Mouse (Mus musculus) c-Kit-positive CD71-positive TER-119-positive erythroid progenitor cells, embryonic 14.5 days (primary cell): ENCODE results near the gene Apon.
A peak's percentile ranks its signal among the peaks of the same experiment; 100 is the strongest.
"Not testable (repeated sequence)": the region's sequence is repeated elsewhere in the genome, so short reads cannot be mapped to it uniquely, and the experiment has no call there.

Source experiments
- DNase-seq: peaks from one replicate; pipeline ENCODE4 v3.0.0-alpha.2; 2013; ENCODE audit warnings: low spot score

Gene Apon

DNA sequence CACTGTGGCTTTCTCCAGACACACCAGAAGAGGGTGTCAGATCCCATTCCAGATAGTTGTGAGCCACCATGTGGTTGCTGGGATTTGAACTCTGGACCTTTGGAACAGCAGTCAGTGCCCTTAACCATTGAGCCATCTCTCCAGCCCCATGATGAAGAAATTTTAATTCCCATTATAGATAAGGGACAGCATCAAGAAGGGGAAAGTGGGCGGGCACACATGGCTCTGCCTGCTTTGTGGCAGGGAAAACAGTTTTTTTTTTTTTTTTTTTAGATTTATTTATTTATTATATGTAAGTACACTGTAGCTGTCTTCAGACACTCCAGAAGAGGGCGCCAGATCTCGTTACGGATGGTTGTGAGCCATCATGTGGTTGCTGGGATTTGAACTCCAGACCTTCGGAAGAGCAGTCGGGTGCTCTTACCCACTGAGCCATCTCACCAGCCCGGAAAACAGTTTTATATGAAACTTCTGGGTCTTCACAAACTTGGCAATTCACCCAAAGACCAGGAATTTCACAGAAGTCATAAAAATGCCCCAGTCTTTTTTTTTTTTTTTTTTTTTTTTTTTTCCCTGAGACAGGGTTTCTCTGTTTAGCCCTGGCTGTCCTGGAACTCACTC lies 19.0 kb downstream of the Apon start:
- not testable (repeated sequence) for DNase-seq

- not testable (repeated sequence) for DNase-seq
These were observed 21.5 kb downstream of the Apon start for GRCm38 (mm10) chr10:128275374-128275773.

DNA sequence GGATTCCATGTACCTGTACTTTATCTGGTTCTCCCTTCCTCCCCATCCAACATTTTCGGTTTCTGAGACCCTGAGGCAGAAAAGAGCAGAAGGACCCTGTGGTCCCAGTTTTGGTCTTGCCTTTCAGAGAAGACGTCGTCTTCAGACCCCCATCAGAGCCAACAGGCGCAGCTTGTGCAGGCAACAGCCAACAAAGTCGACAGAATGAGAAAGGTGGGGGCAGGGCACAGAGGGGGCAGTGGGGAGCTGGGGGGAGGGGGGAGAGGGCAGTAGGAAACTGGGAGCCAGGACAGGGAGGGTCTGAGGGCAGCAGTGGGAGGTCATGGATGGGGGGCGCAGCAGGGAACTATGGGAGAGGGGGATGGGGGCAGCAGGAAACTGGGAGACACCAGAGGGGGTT lies 24.3 kb downstream of the Apon start:
- no peak for DNase-seq

- DNase-seq: no peak
These were observed 27.0 kb downstream of the Apon start for GRCm38 (mm10) chr10:128280943-128281342.

DNA sequence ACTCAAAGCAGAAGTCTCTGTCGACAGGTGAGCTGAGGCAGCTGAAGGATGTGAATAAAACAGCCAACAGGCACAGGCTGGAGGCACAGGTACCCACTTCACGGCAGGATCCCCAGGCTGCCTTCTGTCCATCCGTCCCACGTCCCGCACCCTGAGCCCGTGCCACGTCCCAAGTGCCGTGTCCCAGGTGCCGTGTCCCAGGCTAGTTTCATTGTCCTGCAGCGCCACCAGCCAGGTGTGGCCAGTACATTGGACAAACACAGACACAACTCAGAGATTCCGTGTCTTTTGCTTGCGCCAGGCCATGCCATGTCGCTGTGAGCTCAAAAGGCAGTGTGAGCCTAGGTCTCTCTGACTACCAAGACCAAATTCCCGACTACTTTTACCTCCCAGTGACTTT lies 27.8 kb downstream of the Apon start:
- no peak for DNase-seq

DNA sequence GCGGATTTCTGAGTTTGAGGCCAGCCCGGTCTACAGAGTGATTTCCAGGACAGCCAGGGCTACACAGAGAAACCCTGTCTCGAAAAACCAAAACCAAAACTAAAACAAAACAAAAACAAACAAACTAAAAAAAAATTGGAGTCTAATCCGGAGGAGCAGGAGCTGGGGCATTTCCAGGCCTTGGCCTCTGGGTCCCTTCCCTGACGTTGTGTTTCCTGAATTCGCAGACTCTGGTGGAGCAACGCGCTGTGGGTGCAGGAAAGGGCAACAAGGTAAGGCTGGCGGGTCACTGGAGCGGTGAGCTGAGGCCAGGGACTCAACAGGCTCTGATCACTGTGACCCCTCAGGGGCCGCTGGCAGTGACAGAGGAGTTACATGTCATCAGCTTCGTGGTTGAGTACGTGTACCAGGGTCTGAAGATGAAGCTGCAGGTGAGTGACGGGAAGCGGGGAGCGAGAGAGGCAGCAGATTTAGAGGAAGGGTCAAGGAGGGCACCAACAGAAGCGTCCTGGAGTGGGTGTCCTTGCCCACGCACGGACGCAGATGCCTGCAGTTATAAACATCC lies 29.1 kb downstream of the Apon start:
- no peak for DNase-seq

DNA sequence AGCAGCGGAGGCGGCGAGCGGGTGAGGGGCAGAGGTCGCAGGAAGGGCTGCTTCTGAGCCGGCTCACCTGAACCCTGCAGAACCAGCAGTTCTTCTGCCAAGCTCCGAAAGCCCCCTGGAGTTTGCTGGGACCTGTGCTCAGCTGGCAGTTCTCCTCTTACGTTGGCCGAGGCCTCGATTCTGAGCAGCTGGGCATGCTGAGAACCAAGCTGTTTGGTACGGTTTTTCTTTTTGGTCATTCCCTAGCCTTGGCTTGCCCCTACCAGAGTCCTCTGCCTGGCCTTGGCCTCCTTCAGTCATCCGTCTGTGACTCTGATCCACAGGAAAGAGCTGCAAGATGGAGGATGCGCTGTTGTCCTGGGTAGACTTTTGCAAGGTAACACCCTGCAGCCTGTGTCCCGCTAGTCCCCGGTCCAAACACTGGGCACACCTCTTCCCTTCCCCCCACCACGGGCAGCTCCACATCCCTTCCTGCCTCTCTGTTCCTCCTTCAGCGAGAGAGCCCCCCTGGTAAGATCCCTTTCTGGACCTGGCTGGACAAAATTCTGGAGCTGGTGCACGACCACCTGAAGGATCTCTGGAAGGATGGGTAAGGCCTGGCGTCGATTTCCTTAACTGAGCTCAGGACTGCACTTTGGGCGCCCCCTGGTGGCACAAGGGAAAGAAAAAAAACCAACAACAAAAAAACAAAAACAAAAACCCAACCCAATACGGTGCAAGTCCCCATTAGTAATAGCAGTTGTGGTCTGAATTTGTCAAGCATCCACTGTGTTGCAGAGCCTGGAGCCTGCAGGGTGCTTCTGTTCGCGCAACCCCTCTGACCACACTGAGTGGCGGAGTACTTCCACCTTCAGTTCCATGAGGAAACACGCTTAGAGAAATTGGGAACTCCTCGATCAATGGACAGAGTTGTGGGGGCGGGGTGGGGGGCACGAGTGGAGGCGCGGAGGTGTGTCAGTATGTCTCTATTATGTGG lies 30.0 kb downstream of the Apon start:
- DNase-seq: peak; percentile 70

GRCm38 (mm10) chr10:128290594-128290993 lies 36.7 kb downstream of the Apon start:
- not testable (repeated sequence) for DNase-seq

DNA sequence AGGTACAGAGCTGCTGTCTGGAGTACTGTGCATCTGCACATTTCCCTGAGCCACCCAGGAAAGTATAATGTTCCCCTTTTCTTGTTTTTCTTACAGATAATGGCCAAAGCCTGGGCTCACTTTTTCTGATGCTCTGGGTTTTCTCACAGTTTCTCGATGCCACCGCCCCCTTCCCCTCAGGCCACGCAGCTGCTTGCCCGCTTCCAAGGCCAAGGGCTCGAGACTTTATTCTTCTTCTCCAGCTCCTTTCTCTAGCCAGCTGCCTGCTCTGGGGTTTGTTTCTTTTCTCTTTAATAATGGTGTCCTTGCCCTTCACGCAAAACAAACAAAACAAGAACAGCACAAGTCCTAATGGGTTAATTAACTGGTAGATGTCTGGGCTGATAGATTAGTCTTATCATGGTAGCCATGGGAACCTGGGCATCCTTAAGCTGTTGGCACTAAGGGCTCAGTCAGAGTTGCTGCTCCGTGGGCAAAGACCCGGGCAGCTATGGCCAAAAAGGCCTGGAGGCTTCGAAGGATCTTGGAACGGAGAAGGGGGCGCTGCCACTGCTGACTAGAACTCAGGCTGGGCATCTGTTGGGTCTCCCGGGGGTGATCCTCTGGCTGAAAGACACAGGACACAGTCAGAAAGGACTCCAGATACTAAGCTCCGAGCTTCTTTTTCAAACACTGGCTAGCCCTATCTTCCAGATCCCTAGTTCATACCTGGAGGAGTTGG lies 42.6 kb downstream of the Apon start:
- no peak for DNase-seq

DNA sequence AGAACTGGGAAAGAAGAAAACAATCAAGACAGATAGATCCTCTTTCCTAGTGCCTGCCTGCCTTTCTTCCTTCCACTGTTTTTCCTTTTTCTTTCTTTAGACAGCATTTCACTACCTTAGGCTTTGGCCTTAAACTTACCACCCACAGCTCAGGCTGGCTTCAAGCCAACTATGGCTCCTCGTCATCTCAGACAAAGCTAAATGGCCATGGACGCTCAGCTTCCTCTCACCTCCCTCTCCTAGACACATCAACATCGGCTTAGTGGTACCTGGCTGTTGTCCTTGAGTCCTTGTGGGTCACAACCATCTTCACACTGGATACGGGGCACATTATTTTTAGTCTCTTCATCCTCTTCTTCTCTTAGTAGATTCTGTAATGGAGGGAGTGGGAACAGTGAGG lies 43.3 kb downstream of the Apon start:
- no peak for DNase-seq

DNA sequence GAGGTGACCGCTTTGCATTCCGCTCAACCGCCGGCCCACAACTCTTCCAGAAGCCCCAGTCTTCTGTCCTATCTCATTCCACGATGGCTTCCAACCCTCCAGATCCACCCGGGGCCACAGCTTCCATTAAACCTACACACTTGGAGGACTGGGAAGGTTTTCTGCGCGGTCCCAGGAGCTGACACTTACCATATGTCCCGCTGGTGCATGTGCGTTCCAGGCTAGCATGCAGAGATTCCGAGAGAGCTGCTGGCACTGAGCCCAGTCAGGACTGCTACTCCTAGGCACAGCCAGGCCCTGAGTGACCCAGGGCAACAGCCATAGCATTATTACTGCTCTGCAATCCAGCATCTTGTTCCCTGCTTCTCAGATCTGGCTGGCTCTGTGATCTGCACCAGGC lies 43.7 kb downstream of the Apon start:
- DNase-seq: no peak

DNA sequence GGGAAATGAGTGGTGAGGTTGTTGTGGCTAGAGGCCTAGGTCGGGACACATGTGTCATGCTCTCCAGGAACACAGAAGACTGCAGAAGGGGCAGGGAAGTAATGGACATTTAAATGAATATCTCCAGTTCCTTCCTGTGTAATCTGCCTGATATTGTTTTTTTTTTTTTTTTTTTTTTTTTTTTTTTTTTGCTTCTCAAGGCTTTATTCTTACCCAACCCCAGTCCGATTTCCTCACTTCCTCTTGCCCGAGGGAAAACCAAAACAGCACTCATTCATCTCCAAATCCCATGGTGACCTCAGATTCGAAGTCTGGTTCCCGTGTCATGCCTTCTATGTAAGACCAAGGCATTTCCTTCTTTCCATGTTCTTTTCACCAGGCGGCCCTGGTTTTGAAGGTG lies 44.3 kb downstream of the Apon start:
- DNase-seq: no peak

- DNase-seq: no peak
These were observed 44.8 kb downstream of the Apon start, which contains the start of gene Il23a for GRCm38 (mm10) chr10:128298702-128299171. Gene Il23a (minus strand): TSS chr10:128298752.

DNA sequence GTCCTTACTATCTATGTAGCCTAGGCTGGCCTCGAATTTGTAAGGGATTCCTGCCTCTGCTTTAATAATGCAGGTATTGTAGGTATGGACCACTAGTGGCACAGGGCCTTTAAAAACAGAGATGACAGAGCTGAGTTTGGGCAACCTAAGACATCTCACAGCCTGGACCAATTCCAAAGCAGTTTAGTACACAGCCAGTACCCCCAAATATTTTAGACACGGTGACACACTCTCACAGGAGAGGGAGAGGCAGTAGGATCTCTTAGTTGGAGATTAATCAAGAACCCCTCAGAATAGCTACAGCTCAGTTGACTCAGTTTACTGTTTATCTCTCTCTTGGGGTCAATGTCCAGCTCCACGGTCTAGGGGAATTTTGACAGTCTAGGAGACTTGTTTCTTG lies 48.5 kb downstream of the Apon start:
- no peak for DNase-seq

DNA sequence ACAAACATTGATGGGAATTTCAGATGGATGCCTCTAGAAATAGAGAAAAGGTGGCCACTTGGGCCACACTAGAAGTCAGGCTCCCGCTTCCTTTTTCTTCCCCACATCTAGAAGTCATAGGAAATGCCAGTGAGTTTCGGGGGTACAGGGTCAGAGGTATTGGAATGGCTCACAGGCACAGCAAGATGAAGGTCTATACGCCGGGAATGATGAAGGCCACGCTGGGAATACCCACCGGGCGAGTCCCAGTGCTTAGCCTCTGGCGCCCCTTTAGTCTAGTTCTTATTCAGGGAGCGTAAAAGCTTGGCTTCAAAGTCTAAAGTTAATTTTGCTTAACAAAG lies 48.9 kb downstream of the Apon start:
- DNase-seq: no peak

DNA sequence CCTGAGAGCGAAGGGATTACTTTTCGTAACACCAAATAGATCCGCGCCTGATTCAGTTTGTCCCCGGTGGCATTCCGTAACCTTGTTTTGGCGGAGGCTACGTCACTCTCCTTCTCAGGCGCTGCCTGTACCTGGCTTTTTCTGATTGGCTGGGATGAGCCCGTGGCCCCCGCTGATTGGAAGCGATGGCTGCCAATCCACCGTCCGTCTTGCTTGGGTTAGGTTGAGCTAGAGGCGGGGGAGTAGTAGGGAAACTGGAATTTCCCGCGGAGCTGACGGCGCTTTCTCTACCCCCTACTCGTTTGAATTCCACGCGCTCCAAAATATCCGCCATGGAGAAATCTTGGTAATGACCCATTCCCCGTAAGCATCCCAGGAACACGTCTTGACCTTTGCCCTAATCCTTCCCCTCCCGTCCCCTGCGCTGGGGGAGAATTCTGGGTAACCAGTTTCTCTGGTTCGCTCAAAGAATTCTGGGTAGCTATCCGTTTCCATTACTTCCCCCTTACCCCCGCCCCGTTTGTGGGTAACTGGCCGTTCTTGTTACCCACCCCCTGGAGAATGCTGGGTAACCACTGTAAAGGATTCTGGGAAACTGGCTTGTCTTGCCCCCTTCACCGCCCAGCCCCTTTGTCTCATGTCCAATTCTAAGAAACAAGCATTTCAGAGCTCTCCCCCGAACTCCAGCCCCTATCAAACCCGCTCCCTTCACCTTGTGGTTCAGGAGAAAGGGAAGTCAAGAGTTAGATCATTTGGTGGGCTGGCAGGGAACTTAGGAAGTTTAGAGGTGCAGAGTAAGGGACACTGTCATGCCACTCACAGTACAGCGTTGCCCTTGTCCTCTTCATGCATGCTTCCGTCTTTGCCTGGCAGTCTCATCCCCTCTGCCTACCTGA lies 49.5 kb downstream of the Apon start, which contains the start of gene Pan2:
Gene Pan2 (plus strand): TSS at position 210 of the 896 bp plus-strand sequence.
- peak; percentile 100 for DNase-seq
